Mouse (Mus musculus): Measurements from ENCODE around the gene A530016L24Rik. TPM values are rescaled to one million over a fixed set of nuclear protein-coding genes. Genes with fewer than 3 reads are reported as not detected.

A530016L24Rik gene
- polyA plus RNA-seq, 1 experiment from 2014 or later = not detected

DNA sequence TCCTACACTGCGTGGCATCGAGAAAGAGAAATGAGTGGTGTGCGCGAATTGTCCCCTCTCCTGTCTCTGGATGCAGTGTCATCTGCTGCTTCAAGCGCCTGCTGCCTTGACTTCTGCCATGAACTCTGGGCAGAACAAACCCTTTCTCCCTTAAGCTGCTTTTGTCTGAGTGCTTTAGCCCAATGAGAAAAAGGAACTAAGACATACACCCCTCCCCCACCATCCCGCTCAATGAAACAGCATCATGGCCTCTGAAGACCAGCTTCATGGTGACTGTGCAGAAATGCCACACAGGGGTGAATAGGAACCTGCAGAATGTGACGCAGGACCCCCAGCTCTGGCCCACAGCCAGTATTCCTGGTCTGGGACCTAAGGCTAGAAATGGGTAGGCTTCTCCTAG is 19.9 kb upstream of the A530016L24Rik start:
- no peak overlapping the region for H3K4me3 ChIP-seq (ENCODE audit: inconsistent target)
- H3K79me2 ChIP-seq (ENCODE audit: inconsistent target) = no peaks in the 10 kb centered on the region
- H3K27ac ChIP-seq = no peak overlapping the region
- 83% methylated on average over 7 of the region's 7 CpGs for WGBS (ENCODE audit: missing documents)
- H3K36me3 ChIP-seq (ENCODE audit: inconsistent target) = no peaks in the 10 kb centered on the region

DNA sequence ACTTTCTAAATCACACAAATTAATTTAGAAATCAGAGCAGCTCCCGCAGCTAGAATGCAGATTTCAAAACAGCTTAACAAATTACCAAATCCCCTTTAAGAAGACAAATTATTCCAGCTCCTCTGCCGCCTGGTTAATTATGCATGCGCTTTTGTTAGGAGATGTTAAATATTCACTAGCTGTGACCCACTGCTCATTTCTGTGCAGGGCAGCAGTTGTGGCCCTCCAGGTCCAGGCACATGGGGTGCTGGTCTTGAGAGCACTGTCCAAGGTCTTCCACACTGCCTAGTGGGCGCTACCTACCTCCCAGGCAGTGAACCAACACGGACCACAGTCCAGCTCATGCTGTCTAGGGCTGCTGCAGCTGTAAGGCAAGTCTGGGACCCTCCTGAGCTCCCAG is 19.0 kb upstream of the A530016L24Rik start:
- H3K4me3 ChIP-seq (ENCODE audit: inconsistent target) = no peak overlapping the region
- 96% methylated on average over 5 of the region's 5 CpGs for WGBS (ENCODE audit: missing documents)

DNA sequence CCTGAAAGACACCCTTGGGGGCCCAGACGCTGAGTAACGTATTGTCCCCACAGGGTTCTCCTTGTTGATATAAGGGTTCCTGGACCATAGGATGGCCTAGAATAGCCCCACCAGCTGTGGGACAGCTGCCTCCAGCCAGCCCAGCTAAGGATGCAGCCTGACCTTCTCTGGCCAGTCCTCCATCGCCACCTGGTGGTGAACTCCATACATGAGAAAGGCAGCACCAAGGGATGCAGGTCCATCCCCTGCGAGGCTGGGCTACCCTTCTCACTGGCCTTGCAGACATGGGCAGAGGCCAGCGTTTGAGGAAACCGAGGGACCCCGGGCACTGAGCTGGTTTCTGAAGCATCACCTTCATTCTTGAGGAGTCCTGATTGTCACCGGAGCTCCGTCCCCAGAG is 15.5 kb upstream of the A530016L24Rik start:
- Histone ChIP-seq H3K27ac (no peak overlapping the region), H3K4me3 (ENCODE audit: inconsistent target) (no peak overlapping the region), H3K79me2 (ENCODE audit: inconsistent target) (no peaks in the 10 kb centered on the region), H3K36me3 (ENCODE audit: inconsistent target) (no peaks in the 10 kb centered on the region)
- 26% methylated on average over 9 of the region's 9 CpGs for WGBS (ENCODE audit: missing documents)

More for the DNA sequence above, 19.0 kb upstream of the A530016L24Rik start:
- Histone ChIP-seq H3K79me2 (ENCODE audit: inconsistent target) (no peaks in the 10 kb centered on the region), H3K36me3 (ENCODE audit: inconsistent target) (no peaks in the 10 kb centered on the region), H3K27ac (no peak overlapping the region)

DNA sequence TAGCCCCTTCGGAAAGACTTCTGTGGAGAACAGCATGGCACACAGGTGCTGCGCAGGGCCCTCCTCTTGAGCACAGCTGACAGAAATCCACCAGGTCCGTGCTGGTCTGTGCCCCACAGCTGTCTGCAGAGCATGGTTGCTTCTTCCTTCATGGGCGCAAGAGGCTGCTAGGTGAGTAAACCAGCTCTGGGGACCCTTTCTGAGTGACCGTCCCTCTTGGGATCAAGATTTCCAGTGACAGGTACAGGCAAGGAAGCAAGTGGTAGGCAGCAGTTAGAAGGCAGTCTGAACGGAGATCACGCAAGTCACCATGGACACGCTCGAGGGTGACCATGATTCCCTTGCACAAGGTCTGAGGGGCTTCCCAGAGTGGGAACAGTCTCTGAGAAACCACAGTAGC is 287 bp downstream of the A530016L24Rik start:
- Histone ChIP-seq H3K4me3 (ENCODE audit: inconsistent target) (no peak overlapping the region), H3K36me3 (ENCODE audit: inconsistent target) (no peaks in the 10 kb centered on the region), H3K27ac (no peak overlapping the region), H3K79me2 (ENCODE audit: inconsistent target) (no peaks in the 10 kb centered on the region)
- WGBS (ENCODE audit: missing documents) = 95% methylated on average over 9 of the region's 9 CpGs

DNA sequence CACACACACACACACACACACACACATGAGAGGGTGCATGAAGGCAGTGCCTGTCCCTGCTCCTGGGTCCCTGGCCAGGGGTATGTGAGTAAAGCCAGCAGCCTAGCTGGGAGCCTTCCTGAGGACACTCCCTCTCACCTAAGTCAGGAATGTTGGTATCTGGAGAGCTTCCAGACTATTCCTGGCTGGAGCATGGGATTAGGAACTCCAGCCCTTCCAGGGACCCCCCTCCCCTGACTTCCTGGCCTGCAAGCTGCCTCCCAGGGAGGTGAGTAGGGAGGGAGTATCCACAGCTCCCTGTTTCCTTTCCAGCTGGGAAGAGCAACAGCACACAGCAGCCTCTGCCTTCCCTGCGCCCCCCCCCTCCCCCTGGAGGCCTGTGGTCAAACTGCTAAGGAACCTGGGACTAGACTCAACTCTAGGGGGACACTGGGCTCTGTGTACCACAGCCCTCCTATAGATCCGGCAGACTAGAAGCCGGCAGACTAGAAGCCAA is 1.2 kb downstream of the A530016L24Rik start:
- Histone ChIP-seq H3K79me2 (ENCODE audit: inconsistent target) (no peaks in the 10 kb centered on the region), H3K27ac (no peak overlapping the region), H3K36me3 (ENCODE audit: inconsistent target) (no peaks in the 10 kb centered on the region), H3K4me3 (ENCODE audit: inconsistent target) (no peak overlapping the region)
- 64% methylated on average over 3 of the region's 3 CpGs for WGBS (ENCODE audit: missing documents)

- WGBS (ENCODE audit: missing documents) = 67% methylated on average over 5 of the region's 5 CpGs
- H3K4me3 ChIP-seq (ENCODE audit: inconsistent target) = no peak overlapping the region
- H3K27ac ChIP-seq = no peak overlapping the region
- H3K36me3 ChIP-seq (ENCODE audit: inconsistent target) = no peaks in the 10 kb centered on the region
- H3K79me2 ChIP-seq (ENCODE audit: inconsistent target) = no peaks in the 10 kb centered on the region
Observed at GRCm38 (mm10) chr12:112496136-112496535, 6.9 kb downstream of the A530016L24Rik start.

DNA sequence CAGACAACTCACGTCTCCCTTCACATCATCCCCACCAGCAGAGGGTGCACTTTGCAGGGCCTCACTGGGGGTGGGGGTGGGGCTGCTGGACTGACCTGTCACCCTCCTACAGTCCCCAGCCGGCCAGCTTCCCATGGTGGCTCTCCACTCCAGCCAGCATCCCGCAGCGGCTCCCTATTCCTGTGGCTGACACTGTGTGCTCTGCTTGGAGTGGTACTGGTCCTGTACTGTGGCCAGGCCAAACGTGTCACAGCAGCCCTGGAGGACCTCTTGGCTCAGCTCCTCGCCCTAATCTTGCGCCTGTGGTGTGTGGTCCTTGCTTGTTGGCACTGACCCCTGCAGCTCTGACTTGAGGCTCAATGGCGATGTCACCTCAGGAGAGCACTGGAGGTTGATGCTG is 8.5 kb downstream of the A530016L24Rik start:
- Histone ChIP-seq H3K36me3 (ENCODE audit: inconsistent target) (no peaks in the 10 kb centered on the region), H3K27ac (no peak overlapping the region), H3K4me3 (ENCODE audit: inconsistent target) (no peak overlapping the region), H3K79me2 (ENCODE audit: inconsistent target) (no peaks in the 10 kb centered on the region)
- WGBS (ENCODE audit: missing documents) = 84% methylated on average over 7 of the region's 8 CpGs

GRCm38 (mm10) chr12:112498683-112499082 is 9.4 kb downstream of the A530016L24Rik start:
- 35% methylated on average over 11 of the region's 11 CpGs for WGBS (ENCODE audit: missing documents)
- no peak overlapping the region for H3K4me3 ChIP-seq (ENCODE audit: inconsistent target)
- H3K79me2 ChIP-seq (ENCODE audit: inconsistent target) = no peaks in the 10 kb centered on the region
- no peak overlapping the region for H3K27ac ChIP-seq
- no peaks in the 10 kb centered on the region for H3K36me3 ChIP-seq (ENCODE audit: inconsistent target)

DNA sequence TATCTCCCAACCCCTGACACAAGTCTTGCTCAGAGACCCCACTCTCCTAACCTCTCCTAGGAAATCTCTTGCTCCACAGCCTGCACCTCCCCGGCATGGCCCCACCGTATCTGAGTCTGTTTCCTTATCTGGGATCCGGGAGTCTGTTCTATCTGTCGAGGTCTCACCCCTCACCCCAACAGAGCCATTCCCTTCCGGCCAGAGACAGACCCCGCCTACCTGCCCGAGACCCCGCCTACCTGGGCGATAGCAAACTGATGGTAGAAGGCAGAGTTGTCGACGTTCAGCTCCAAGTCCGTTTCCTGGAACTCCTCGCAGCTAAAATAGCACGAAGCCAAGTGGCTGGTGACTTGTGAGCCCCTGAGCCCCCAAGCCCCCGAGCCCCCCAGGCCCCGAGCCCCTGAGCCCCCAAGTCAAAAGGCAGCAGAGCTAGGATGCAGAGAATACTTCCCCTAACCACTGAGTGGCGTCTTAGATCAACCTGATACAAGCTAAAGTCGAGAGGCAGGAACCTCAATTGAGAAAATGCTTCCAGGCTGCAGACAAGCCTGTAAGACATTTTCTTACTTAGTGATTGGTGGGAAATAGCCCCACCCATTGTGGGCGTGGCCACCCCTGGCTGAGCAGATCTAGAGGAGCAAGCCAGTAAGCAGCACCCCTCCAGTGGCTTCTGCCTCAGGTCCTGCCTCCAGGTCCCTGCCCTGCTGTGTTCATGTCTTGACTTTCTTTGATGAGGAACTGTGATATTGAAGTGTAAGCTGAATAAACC is 13.9 kb downstream of the A530016L24Rik start:
- H3K4me3 ChIP-seq (ENCODE audit: inconsistent target) = no peak overlapping the region
- WGBS (ENCODE audit: missing documents) = 30% methylated on average over 18 of the region's 19 CpGs
- H3K36me3 ChIP-seq (ENCODE audit: inconsistent target) = no peaks in the 10 kb centered on the region
- H3K79me2 ChIP-seq (ENCODE audit: inconsistent target) = no peaks in the 10 kb centered on the region
- no peak overlapping the region for H3K27ac ChIP-seq

DNA sequence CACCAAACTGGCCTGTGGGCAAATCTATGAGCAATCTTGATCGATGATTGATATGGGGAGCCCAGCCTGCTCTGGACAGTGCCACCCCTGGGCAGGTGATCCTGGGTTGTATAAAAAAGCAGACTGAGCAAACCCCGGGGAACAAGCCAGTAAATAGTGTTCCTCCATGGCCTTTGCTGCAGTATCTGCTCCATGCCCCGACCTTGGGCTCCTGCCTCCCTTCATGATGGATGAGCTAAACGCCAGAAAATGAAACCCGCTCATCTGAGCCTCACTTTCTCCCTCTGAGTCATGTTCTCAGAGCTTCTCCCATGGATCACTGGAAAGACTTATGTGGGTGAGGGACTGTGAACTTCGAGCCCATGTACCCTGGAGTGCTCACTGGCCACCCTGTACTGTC is 17.0 kb downstream of the A530016L24Rik start:
- Histone ChIP-seq H3K27ac (no peak overlapping the region), H3K4me3 (ENCODE audit: inconsistent target) (no peak overlapping the region), H3K79me2 (ENCODE audit: inconsistent target) (no peaks in the 10 kb centered on the region), H3K36me3 (ENCODE audit: inconsistent target) (no peaks in the 10 kb centered on the region)
- WGBS (ENCODE audit: missing documents) = 75% methylated on average over 6 of the region's 6 CpGs

- Histone ChIP-seq H3K27ac (no peak overlapping the region), H3K36me3 (ENCODE audit: inconsistent target) (no peaks in the 10 kb centered on the region), H3K79me2 (ENCODE audit: inconsistent target) (no peaks in the 10 kb centered on the region), H3K4me3 (ENCODE audit: inconsistent target) (no peak overlapping the region)
- WGBS (ENCODE audit: missing documents) = 72% methylated on average over 4 of the region's 4 CpGs
Observed at GRCm38 (mm10) chr12:112507264-112507663, 18.0 kb downstream of the A530016L24Rik start.

- 73% methylated on average over 3 of the region's 3 CpGs for WGBS (ENCODE audit: missing documents)
Observed at GRCm38 (mm10) chr12:112507984-112508383, 18.7 kb downstream of the A530016L24Rik start.

DNA sequence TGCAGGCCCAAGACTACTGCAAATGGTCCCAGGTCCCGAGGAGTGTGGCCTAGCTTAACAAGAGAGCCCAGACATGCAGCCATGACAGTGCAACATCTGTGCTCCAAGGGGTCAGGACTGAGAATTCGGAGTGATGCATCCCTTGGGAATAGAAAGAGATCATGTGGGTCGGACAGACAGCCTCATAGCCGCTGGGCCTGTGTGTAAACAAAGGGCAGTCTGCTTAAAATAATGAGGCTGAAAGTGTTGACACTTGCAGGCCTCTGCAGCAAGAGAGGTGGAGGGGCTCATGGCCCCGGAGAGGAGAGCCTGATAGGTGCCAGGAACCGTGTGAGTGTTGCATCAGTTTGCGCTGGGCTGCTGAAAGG is 21.1 kb downstream of the A530016L24Rik start:
- no peaks in the 10 kb centered on the region for H3K36me3 ChIP-seq (ENCODE audit: inconsistent target)
- no peak overlapping the region for H3K27ac ChIP-seq
- H3K4me3 ChIP-seq (ENCODE audit: inconsistent target) = no peak overlapping the region
- WGBS (ENCODE audit: missing documents) = 42% methylated on average over 7 of the region's 7 CpGs
- no peaks in the 10 kb centered on the region for H3K79me2 ChIP-seq (ENCODE audit: inconsistent target)

More at GRCm38 (mm10) chr12:112507984-112508383, 18.7 kb downstream of the A530016L24Rik start:
- H3K27ac ChIP-seq = no peak overlapping the region
- H3K79me2 ChIP-seq (ENCODE audit: inconsistent target) = no peaks in the 10 kb centered on the region
- H3K4me3 ChIP-seq (ENCODE audit: inconsistent target) = no peak overlapping the region
- no peaks in the 10 kb centered on the region for H3K36me3 ChIP-seq (ENCODE audit: inconsistent target)

- Histone ChIP-seq H3K36me3 (ENCODE audit: inconsistent target) (no peaks in the 10 kb centered on the region), H3K79me2 (ENCODE audit: inconsistent target) (no peaks in the 10 kb centered on the region), H3K27ac (no peak overlapping the region), H3K4me3 (ENCODE audit: inconsistent target) (no peak overlapping the region)
- WGBS (ENCODE audit: missing documents) = 5% methylated on average over 58 of the region's 62 CpGs
Observed at GRCm38 (mm10) chr12:112510733-112511372, 21.6 kb downstream of the A530016L24Rik start.

DNA sequence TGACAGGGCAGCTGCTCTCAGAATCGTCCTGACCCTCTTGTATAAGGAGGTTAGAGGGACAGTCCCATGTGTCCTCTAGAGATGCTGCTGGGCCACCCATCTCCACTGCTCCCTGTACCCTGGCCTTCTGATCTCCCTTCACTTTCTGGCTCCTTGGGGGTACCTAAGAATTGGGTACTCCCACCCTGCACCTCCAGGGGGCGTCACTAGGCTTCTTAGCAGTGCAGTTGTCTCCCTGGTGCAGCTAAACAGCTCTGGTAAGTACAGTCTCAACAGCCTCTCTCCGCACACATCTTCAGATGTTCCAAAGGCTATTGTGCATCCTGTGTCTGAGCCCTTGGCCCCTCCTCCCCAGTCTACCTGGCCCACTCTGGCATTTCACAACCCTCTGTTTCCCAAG is 25.6 kb downstream of the A530016L24Rik start:
- no peaks in the 10 kb centered on the region for H3K36me3 ChIP-seq (ENCODE audit: inconsistent target)
- WGBS (ENCODE audit: missing documents) = 63% methylated on average over 3 of the region's 3 CpGs
- H3K79me2 ChIP-seq (ENCODE audit: inconsistent target) = no peaks in the 10 kb centered on the region
- no peak overlapping the region for H3K27ac ChIP-seq
- no peak overlapping the region for H3K4me3 ChIP-seq (ENCODE audit: inconsistent target)
